Mouse (Mus musculus) MEL (cell line): ENCODE data around the gene Pde11a.

Experiments
- CTCF ChIP-seq, 3 experiments: IDR thresholded peaks in 2 of 3; conservative IDR thresholded peaks in 1 of 3; 2 replicates each; pipeline ENCODE4 v1.5.1; 2011 to 2012; ENCODE audit warnings: low read length in 3 of 3, low read depth in 2 of 3, mild to moderate bottlenecking in 2 of 3, improper control_type of control experiment in 1 of 3, inconsistent platforms in 1 of 3, mixed read lengths in 1 of 3, moderate library complexity in 1 of 3; ENCODE audit not compliant: control insufficient read depth in 1 of 3, insufficient read depth in 1 of 3, poor library complexity in 1 of 3, severe bottlenecking in 1 of 3
- ELF1 ChIP-seq: IDR thresholded peaks from 2 replicates; pipeline ENCODE4 v1.6.1; 2014; ENCODE audit warnings: low read depth, mild to moderate bottlenecking, inconsistent platforms, low read length, improper control_type of control experiment, moderate library complexity
- HCFC1 ChIP-seq: IDR thresholded peaks from 2 replicates; pipeline ENCODE4 v1.6.1; 2012; ENCODE audit warnings: low read depth, mild to moderate bottlenecking, inconsistent platforms, low read length, improper control_type of control experiment, moderate library complexity
- KAT2A ChIP-seq: conservative IDR thresholded peaks from 2 replicates; pipeline ENCODE4 v1.6.1; 2012; ENCODE audit warnings: low read depth, low read length, improper control_type of control experiment, inconsistent platforms
- MEF2A ChIP-seq: IDR thresholded peaks from 2 replicates; pipeline ENCODE4 v1.6.1; 2014; ENCODE audit warnings: low read depth, mild to moderate bottlenecking, inconsistent platforms, low read length, improper control_type of control experiment; ENCODE audit not compliant: poor library complexity, insufficient replicate concordance, severe bottlenecking; ENCODE audit errors: extremely low read depth
- NELFE ChIP-seq: IDR thresholded peaks from 2 replicates; pipeline ENCODE4 v1.6.1; 2011; ENCODE audit warnings: low read depth, low read length, improper control_type of control experiment

DNA sequence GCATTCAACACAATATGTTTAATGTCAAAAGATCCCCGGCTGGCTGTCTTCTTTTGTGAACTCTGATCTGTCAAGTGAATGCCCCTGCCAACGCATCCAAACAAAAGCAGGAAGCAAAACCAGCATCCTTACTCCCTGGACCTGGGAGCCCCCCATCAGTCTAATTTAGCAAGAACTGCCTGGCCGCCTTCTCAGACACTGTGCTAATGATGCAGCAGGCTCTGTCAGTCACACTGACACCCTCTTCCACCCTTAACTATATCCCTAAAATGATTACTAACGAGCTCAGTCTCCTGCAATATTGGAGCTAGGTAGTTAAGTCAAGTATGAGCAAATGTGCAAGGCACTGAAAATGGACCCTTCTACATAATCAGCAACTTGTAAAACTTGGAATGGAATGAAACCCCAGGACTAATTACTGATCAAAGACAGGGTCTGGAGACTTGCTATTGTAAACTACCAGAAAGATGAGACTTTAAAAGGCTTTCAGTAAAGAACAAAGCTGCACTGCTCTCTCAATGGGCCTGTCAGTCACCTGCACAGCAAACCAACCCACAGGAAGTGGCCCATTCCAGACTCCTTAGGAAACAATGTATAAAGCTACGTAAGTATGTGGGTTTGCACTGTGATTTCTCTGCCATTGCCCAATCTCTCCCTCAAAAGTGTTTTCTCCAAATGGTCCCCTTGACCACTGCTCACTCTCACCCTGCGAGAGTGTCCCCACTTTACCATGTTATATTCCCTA lies 118.0 kb downstream of the Pde11a start:
- TF ChIP-seq MEF2A (no peak), NELFE (no peak), KAT2A (no peak), CTCF (IDR thresholded peaks at IDR 0.05 in 2 of 3, conservative IDR thresholded peaks at IDR 0.05 in 1 of 3; ENCODE audit: control insufficient read depth in 1 of 3, insufficient read depth in 1 of 3, low read depth in 2 of 3, low read length in 3 of 3, poor library complexity in 1 of 3, severe bottlenecking in 1 of 3) (no peak), ELF1 (no peak), HCFC1 (no peak)
